Mouse (Mus musculus) c-Kit-positive CD71-negative TER-119-negative erythroid progenitor cells, embryonic 14.5 days (primary cell): Measurements from ENCODE around the gene Galnt12.
"Not testable (repeated sequence)": the region's sequence is repeated elsewhere in the genome, so short reads cannot be mapped to it uniquely, and the experiment has no call there.

Source experiments
- DNase-seq: peaks from one replicate; pipeline ENCODE4 v3.0.0-alpha.2; 2013; ENCODE audit warnings: low read depth

The Galnt12 gene

DNA sequence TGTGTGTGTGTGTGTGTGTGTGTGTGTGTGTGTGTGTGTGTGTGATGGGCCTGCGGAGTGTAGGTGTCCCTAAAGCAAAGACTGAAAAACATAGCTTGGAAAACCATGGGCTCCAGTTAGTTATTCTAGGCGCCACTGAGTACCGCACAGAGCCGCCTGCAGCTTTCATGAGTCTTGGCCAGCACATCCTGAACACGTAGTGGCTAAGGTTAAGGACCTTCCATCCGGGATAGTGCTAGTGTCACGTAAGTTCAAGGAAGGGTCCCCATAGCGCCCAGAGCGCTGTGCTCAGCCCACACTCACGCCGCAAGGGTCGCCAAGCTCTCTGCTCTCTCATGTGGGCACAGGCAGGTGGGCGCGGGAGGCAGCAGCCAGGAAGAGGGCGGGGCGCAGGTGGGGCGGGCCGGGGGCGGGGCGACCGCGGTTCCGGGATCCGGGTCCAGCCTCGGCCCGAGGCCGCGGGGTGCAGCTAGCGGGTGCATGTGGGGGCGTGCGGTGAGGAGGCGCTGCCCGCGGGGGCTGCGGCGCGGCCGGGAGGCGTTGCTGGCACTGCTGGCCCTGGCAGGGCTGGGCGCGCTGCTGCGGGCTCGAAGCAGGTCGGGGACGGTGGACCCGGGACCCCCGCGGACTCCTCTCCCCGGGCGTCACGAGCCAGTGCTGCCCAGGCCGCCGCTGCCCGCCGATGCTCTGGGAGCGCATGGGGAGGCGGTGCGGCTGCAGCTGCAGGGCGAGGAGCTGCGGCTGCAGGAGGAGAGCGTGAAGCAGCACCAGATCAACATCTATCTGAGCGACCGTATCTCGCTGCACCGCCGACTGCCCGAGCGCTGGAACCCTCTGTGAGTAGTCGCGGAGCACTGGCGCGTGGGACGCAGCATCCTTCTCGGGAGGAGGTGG is at the start of gene Galnt12:
TSS of gene Galnt12 (plus strand) at position 417 of the 894 bp plus-strand sequence.
- no peak for DNase-seq

DNA sequence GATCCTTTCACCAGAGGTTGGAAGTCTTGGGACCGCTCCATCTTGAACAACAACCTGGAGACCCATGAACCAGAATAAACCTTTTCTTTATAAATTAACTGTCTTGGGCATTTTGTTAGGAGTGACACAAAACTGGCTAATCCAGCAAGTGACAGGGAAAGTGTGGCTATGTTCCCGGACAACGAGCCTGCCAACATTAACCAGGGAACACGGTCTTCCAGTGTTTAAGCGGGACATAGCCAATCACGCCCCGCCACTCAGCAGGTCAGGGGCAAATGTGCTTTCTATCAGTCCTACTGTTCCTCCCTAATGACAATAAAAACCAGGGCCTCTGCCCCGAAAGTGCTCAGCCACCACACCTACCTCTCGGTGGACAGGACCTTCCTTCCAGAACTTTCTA is 47.8 kb upstream of the Galnt12 start:
- no peak for DNase-seq

DNA sequence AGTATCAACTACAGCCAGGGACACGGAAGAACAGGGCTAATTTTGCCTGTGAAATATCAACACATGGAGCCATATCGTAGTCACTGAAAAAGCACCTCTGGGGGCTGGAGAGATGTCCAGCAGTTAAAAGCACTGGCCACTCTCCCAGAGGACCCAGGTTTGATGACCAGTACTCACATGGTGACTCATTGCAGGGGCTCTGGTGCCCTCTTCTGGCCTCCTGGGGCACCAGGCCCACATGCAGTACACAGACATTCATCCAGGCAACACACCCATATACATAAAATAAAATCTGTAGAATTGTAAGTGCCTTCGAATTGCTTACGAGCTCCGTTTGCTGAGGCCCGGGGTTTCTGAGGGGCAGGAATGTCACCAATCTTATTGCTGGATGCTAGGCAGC is 44.7 kb upstream of the Galnt12 start:
- DNase-seq = no peak

GRCm38 (mm10) chr4:47047765-47048164 is 43.9 kb upstream of the Galnt12 start:
- DNase-seq = no peak

DNA sequence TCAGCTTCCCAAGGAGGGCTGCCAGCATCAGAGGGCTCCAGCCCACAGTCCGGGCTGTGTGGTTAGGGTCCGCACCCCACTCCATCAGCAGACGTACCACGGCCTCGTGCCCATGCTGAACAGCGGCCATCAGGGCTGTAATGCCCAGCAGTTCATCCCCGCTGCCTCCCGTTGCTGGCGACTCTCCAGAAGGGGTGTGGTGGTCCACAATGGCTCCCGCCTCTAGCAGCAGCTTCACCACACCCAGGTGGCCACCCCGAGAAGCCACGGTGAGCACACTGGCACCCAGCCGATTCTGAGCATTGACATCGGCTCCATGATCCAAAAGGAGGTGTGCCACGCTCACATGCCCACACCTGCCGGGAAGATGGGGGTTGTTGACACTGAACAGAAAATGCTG is 42.5 kb upstream of the Galnt12 start:
- no peak for DNase-seq

DNA sequence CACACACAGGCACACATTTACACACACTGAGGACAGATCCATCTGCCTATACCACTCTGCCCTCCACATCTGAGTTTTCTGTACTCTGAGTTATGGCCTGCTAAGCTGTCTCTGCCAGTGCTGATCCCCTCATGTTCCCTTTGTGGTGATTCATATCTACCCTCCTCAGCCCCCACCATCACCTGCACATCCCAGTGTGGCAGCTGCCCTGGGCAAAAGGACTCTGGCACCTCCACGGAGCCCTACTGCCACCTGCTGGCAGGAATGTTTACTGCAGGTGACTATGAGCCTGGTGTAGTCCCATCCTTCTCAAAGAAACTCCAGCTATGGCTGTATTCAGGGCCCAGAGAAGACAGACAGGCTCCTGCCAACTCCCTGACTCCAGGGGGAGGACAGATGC is 41.5 kb upstream of the Galnt12 start:
- peak; percentile 73 for DNase-seq

DNA sequence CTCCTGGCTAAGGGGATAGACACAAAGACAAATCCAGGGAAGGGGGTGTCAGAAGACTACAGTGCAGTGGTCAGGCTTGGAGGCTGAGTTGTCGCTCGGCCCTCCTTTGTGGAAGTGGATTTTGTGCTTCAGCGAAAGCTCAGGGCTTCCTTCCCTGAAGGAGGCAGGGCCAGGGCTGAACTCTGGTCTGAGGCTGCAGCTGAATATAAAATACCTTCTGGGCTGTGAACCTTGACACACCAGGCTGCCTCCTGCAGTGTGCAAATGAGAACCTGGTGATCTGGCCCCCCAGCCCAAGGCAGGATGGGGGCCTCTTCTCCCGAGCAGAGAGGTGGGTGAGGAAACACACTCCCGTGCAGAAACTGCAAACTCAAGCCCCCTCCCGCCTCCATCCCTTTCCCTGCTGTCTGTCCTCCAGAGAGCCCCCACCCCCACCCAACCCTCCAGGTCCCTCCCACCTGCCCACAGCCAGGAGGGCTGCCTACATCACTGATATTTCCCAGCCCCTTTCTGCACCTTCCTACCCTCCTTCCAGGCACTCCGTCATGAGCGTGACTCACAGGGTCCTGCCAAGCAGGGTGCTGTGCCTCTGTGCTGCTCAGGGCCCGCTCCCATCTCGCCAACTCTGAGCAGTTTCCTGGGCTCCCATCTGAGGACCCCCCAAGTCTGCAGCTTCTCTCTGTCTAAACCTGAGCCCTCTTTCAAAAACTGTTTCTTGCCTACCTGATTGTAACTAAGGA is 40.9 kb upstream of the Galnt12 start:
- no peak for DNase-seq

GRCm38 (mm10) chr4:47051905-47052304 is 39.8 kb upstream of the Galnt12 start:
- DNase-seq = no peak

GRCm38 (mm10) chr4:47055170-47055569 is 36.5 kb upstream of the Galnt12 start:
- not testable (repeated sequence) for DNase-seq

GRCm38 (mm10) chr4:47055570-47056080 is 36.1 kb upstream of the Galnt12 start:
- no peak for DNase-seq

DNA sequence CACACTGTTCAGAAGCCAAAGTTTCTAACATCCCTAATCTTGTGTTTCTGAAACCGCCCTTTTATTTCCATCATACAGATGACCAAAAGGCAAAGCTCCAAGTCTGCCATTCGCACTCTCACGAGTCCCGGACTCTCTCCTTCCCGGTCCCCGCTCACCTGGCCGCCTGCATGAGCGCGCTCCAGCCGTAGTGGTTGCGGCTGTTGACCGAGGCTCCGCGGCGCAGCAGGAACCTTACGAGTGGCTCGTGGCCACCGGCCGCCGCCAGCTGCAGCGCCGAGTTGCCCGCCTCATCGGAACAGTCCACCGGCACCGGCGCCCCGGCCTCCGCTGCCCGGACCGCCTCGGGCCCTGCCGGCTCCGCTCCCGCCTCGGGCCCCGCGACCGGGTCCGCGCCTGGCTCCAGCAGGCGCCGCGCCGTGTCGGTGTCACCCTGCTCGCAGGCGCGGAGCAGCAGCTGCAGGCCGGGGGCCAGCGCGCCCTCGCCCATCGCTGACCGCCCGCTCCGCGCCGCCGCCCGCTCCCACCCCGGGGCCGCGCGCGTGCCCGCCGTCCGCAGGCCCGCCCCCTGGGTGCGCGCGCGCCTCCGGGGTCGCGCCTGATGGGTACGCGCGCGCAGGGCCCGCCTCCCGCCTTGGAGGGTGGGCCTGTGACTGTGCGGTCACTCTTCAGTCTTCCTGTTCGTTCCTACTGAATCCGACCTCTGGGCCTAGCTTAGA is 34.8 kb upstream of the Galnt12 start, which contains the start of gene Anks6:
TSS of gene Anks6 (minus strand) at position 637 of the 719 bp plus-strand sequence.
- no peak for DNase-seq

DNA sequence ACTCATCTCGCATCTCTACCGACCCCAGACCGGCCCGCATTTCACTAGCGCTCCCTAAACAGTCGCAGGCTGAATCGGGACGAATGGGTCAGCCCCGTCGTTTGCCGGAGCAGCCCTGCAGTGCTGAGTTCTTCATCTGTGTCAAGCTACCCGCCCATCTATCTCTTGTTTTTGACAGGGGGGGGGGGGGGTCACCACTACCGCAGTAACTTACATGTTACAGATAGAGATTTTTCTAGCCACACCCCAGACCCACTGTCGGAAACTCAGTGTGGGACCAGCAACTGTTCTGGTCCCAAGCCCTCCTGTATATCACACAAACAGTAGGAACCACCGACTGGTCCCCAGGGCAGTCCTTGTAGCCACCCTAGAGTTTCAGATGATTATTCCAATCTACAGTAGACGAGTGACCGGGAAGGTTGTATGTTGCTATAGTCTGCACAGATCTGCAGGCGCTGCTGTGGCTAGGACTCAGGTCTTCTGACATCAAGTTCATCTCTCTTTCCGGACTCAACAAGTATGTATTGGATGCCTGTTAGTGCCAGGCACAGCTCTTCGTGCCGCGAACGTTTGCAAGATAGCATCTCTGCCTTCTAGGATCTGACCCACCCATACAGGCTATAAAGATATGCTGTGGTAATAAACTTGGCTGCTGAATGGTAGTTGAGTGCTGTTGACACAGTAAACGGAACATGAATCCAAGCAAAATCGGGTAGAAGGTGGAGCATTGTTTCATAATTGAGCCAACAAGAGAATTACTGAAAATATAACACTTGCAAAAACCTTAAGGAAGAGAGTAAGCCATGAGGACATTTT is 34.0 kb upstream of the Galnt12 start:
- no peak for DNase-seq

- DNase-seq = no peak
These were observed 30.8 kb upstream of the Galnt12 start for GRCm38 (mm10) chr4:47060900-47061299.

GRCm38 (mm10) chr4:47075054-47075453 is 16.7 kb upstream of the Galnt12 start:
- DNase-seq = no peak

DNA sequence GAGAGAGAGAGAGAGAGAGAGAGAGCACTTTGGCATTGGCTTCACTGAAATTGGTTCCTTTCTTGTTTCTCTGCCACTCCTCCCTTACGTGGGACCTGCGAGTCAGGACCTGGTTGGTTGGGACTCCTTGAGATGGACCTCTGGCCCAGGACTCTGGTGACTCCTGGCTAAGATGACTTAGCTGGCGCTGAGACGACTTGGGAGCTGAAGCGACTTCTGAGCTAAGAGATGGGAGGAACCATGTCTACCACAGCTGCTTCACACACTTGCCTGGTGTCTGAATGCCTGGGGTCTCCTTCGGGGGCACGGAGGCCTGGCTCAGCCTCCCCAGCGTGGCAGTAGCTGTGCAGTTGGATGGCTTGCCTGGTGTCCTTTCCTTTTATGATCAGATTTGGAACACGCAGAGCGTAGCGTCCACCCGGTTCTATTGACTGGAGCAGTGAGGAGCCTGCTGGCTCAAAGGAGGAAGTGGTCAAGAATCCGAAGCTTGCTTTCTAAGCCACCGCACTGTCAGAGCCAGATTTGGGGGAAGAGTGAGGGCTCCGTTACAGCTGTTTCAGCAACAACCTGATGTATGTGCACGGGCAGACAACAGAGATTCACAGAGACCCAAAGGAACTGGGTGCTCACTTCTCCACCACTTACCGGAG is 11.6 kb upstream of the Galnt12 start:
- no peak for DNase-seq

DNA sequence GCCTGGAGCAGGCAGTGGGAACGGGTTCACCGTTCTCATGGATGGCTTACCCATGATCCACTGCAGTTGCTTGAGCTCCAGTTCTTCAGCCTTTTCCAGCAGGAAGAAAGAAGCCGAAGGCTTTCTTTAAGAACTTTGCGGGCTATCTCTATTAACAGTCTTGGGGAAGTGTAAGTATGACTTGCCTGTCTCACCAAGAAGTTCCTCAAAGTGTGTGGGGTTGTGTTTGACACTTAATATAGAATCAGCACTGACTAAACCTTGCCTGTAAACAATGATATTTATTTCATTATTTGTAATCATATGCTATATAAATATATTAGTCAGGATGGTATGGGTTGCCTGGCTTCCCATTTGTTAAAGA is 11.1 kb upstream of the Galnt12 start:
- DNase-seq = no peak

DNA sequence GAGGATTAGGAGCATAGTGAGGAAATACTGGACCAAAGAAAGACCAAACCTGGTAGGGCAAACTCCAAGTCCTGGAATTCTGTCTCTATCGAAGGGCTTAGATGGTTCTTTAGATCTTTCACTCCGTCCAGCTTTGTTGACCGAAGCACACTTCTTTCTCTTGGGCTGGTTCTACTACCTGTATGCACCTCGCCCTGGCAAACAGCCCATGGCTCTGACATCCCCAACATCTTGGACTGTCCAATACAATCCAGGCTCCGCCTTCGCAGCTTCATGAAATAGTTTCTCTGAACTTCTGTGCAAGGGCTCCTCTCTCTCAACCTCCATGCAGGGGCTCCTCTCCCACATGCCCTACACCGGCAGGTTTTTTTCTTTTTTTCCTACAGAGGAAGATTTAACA is 7.9 kb upstream of the Galnt12 start:
- no peak for DNase-seq

DNA sequence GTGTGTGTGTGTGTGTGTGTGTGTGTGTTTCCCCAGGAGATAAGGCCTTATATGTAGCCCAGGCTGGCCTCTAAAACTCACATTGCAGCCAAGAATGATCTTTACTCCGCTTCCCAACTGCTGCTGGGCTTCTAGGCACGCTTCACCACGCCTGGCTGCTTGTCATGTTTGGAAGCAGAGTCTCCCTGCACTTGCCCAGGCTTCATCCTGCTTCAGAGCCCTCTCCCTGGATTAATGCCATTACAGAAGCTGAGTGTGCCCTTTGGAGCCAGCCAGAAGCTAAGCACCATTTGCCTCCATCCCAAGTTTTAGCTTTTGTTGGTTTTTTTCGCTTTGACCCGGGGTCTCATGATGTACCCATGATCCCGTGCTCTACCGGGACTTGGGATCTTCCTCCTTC is 3.0 kb upstream of the Galnt12 start:
- no peak for DNase-seq

- DNase-seq = no peak
These were observed 795 bp downstream of the Galnt12 start for GRCm38 (mm10) chr4:47092387-47093021.

DNA sequence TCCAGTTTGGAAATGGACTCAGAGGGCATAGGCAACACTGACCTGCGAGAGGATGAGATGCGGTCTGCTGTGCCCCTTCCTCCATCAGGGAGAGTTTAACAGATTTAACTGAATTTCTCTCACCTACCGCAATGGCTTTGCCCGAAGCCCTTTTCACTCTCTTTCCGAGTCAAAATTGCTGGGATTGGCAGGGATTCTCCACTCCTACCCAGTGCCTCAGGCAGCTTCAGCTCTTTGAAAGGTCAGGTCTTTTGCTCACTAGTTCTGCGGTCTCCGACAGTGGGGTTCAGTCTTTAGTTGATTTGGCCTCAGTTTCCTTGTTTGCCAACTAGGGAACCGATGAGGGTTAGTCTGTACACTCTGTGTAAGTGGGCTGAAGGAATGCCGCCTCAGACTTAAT is 1.5 kb downstream of the Galnt12 start:
- DNase-seq = no peak
